8 mouse cellular contexts compared by ENCODE assay signal in genomic region chr5:101538410-101539253, GRCm38 (mm10).
A peak's percentile ranks its signal among the peaks of the same experiment; 100 is the strongest.
DNase-seq lines count a peak whose midpoint lies in the region; ATAC-seq lines count a peak whose summit lies in the region.
"Had no signal": no experiment of that assay in that cellular context is flagged by ENCODE, and none has a peak within 500 bp of the region (broad histone marks: within the 10 kb centered on the region; RNA-seq: fewer than 3 reads in every experiment).

No protein-coding gene starts in this region.

- H3K9me3 ChIP-seq in kidney, embryonic 15.5 days (replicated peaks) = no peaks in the 10 kb centered on the region
- H3K9me3 ChIP-seq in embryonic facial prominence, embryonic 15.5 days (replicated peaks) = no peaks in the 10 kb centered on the region
- H3K9me3 ChIP-seq in limb, embryonic 12.5 days = no peaks in the 10 kb centered on the region
- H3K9me3 ChIP-seq in neural tube, embryonic 14.5 days (ENCODE audit: control insufficient read depth, low read length) = no peaks in the 10 kb centered on the region

- ATAC-seq in kidney, embryonic 15.5 days (replicated peaks; ENCODE audit: low FRiP score) = no peak
- no peak for ATAC-seq in embryonic facial prominence, embryonic 15.5 days (ENCODE audit: insufficient number of reproducible peaks, low FRiP score, low TSS enrichment, low read depth)
- ATAC-seq in limb, embryonic 12.5 days (ENCODE audit: insufficient number of reproducible peaks, insufficient read depth, low FRiP score, low TSS enrichment, low read depth) = no peak
- ATAC-seq in neural tube, embryonic 14.5 days (ENCODE audit: low read depth) = no peak

- no peak overlapping the region for H3K27ac ChIP-seq in kidney, embryonic 15.5 days
- H3K27ac ChIP-seq in embryonic facial prominence, embryonic 15.5 days (replicated peaks) = no peak overlapping the region
- no peak overlapping the region for H3K27ac ChIP-seq in limb, embryonic 12.5 days
- no peak overlapping the region for H3K27ac ChIP-seq in neural tube, embryonic 14.5 days (ENCODE audit: low read depth, low read length)

- H3K4me2 ChIP-seq in kidney, embryonic 15.5 days = peak overlapping the region; percentile 55
- peak overlapping the region; percentile 32 for H3K4me2 ChIP-seq in embryonic facial prominence, embryonic 15.5 days (replicated peaks)
- peak overlapping the region; percentile 57 for H3K4me2 ChIP-seq in limb, embryonic 12.5 days
- H3K4me2 ChIP-seq in neural tube, embryonic 14.5 days (ENCODE audit: low read depth, low read length) = peak overlapping the region; percentile 7; the same call in 1 of the 2 replicates

- no peak for DNase-seq in kidney, adult 9 months
- DNase-seq in adrenal gland, postnatal 14 days = no peak
- DNase-seq in cerebellum, postnatal 10 days = no peak
- DNase-seq: kidney, postnatal 4 days had no signal

- peaks cover 78% of the 10 kb centered on the region for H3K27me3 ChIP-seq in kidney, embryonic 15.5 days
- H3K27me3 ChIP-seq in embryonic facial prominence, embryonic 15.5 days = peaks cover 62% of the 10 kb centered on the region
- H3K27me3 ChIP-seq in limb, embryonic 12.5 days = peaks cover 55% of the 10 kb centered on the region
- H3K27me3 ChIP-seq in neural tube, embryonic 14.5 days (ENCODE audit: control insufficient read depth, insufficient read depth, low read length) = peaks cover 73% of the 10 kb centered on the region

- WGBS in kidney, embryonic 15.5 days = 4% methylated on average over 24 of the region's 24 CpGs
- WGBS in embryonic facial prominence, embryonic 15.5 days = 3% methylated on average over 24 of the region's 24 CpGs
- 3% methylated on average over 24 of the region's 24 CpGs for WGBS in limb, embryonic 12.5 days
- WGBS in neural tube, embryonic 14.5 days = 1% methylated on average over 24 of the region's 24 CpGs

- peaks cover 17% of the 10 kb centered on the region for H3K4me1 ChIP-seq in kidney, embryonic 15.5 days
- H3K4me1 ChIP-seq in embryonic facial prominence, embryonic 15.5 days = peaks cover 17% of the 10 kb centered on the region; the same call in 1 of the 2 replicates
- peaks cover 18% of the 10 kb centered on the region for H3K4me1 ChIP-seq in limb, embryonic 12.5 days (replicated peaks)
- H3K4me1 ChIP-seq in neural tube, embryonic 14.5 days (ENCODE audit: control insufficient read depth, insufficient read depth, low read length) = no peaks in the 10 kb centered on the region

- no peak overlapping the region for H3K9ac ChIP-seq in kidney, embryonic 15.5 days
- no peak overlapping the region for H3K9ac ChIP-seq in embryonic facial prominence, embryonic 15.5 days
- no peak overlapping the region; the same call in 1 of the 2 replicates for H3K9ac ChIP-seq in limb, embryonic 12.5 days (replicated peaks)
- no peak overlapping the region for H3K9ac ChIP-seq in neural tube, embryonic 14.5 days (replicated peaks; ENCODE audit: low read depth, low read length)

- peak overlapping the region; percentile 28 for H3K4me3 ChIP-seq in kidney, embryonic 15.5 days (replicated peaks)
- peak overlapping the region; percentile 16; the same call in 1 of the 2 replicates for H3K4me3 ChIP-seq in embryonic facial prominence, embryonic 15.5 days (replicated peaks)
- H3K4me3 ChIP-seq in limb, embryonic 12.5 days (replicated peaks) = peak overlapping the region; percentile 29
- H3K4me3 ChIP-seq in neural tube, embryonic 14.5 days (ENCODE audit: low read depth, low read length) = no peak overlapping the region

- no peaks in the 10 kb centered on the region for H3K36me3 ChIP-seq in kidney, embryonic 15.5 days
- H3K36me3 ChIP-seq in embryonic facial prominence, embryonic 15.5 days = no peaks in the 10 kb centered on the region
- H3K36me3 ChIP-seq in limb, embryonic 12.5 days = no peaks in the 10 kb centered on the region
- H3K36me3 ChIP-seq in neural tube, embryonic 14.5 days (ENCODE audit: control insufficient read depth, insufficient read depth, low read length) = no peaks in the 10 kb centered on the region

Comparison
In these comparisons a context has a peak if more than half of its experiments do, and no peak if none do; other contexts are left out.
1. H3K4me2 ChIP-seq: peak in every context shown above with its lines; median percentile 57 in limb, embryonic 12.5 days; 55 in kidney, embryonic 15.5 days; 32 in embryonic facial prominence, embryonic 15.5 days; 7 in neural tube, embryonic 14.5 days.